Mouse (Mus musculus) heart, adult 2 months (tissue): ENCODE measurements around the gene Ubr3. TPM values are rescaled to one million over a fixed set of nuclear protein-coding genes. Genes with fewer than 3 reads are reported as not detected.
"Not testable (repeated sequence)": the region's sequence is repeated elsewhere in the genome, so short reads cannot be mapped to it uniquely, and the experiment has no call there.

ENCODE experiments used
- DNase-seq, 2 experiments: peaks; one replicate each; pipeline ENCODE4 v3.0.0; 2021
- H3K27ac ChIP-seq: fragments of 200-600 bp; 2 replicates; pipeline ENCODE4 v1.8.1; 2022
- H3K27me3 ChIP-seq: fragments of 200-500 bp; 2 replicates; pipeline ENCODE4 v1.6.1; 2012; ENCODE audit warnings: mild to moderate bottlenecking, low read length, inconsistent platforms, mixed read lengths; ENCODE audit not compliant: control insufficient read depth, insufficient read depth
- H3K36me3 ChIP-seq: fragments of 200-500 bp; 2 replicates; pipeline ENCODE4 v1.6.1; 2012; ENCODE audit warnings: low read length, inconsistent platforms; ENCODE audit not compliant: control insufficient read depth, insufficient read depth
- H3K4me1 ChIP-seq: fragments of 200-500 bp; 2 replicates; pipeline ENCODE4 v1.6.1; 2011; ENCODE audit warnings: low read length; ENCODE audit not compliant: control insufficient read depth, insufficient read depth
- H3K4me3 ChIP-seq: fragments of 200-600 bp; 2 replicates; pipeline ENCODE4 v1.8.1; 2022
- H3K79me2 ChIP-seq: fragments of 200-500 bp; replicated peaks from 2 replicates; pipeline ENCODE4 v1.6.1; 2012; ENCODE audit warnings: mild to moderate bottlenecking, inconsistent platforms, low read length, moderate library complexity, mixed read lengths; ENCODE audit not compliant: control insufficient read depth, insufficient read depth
- H3K9ac ChIP-seq: fragments of 200-500 bp; 2 replicates; pipeline ENCODE4 v1.6.1; 2012; ENCODE audit warnings: low read depth, mild to moderate bottlenecking, control low read depth, inconsistent platforms, low read length, mixed read lengths
- CTCF ChIP-seq: fragments of 200-600 bp; IDR thresholded peaks from 2 replicates; pipeline ENCODE4 v1.8.1; 2022; ENCODE audit warnings: antibody characterized with exemption, mild to moderate bottlenecking, moderate library complexity
- EP300 ChIP-seq: fragments of 200-500 bp; IDR thresholded peaks from 2 replicates; pipeline ENCODE4 v1.6.1; 2011; ENCODE audit warnings: low read depth, low read length, control low read depth; ENCODE audit not compliant: insufficient read depth
- POLR2A ChIP-seq: fragments of 200-500 bp; IDR thresholded peaks from 2 replicates; pipeline ENCODE4 v1.6.1; 2011; ENCODE audit warnings: mild to moderate bottlenecking, low read depth, low read length, control low read depth; ENCODE audit not compliant: insufficient read depth
- WGBS: fragments of 180-500 bp; shearing (Covaris S2); methylation state at CpG from one replicate; pipeline ENCODE4 v1.1.7; 2018; 5-methylcytosine and 5-hydroxymethylcytosine counted together
- intact Hi-C: fragments of 180-260 bp; cut with DNase I; formaldehyde crosslinking; loops from one replicate; pipeline ENCODE4 v1.15.1; 2025
- polyA plus RNA-seq: library from polyadenylated mRNA; depleted of rRNA; stranded (reverse); fragments of >200 nt; gene quantifications from 2 replicates; pipeline ENCODE4 v1.2.3, GENCODE M21; 2012
- total RNA-seq, 2 experiments: library from RNA; stranded (reverse); gene quantifications; 2 replicates each; pipeline ENCODE4 v1.2.3; 2021

Gene Ubr3
- total and polyA plus RNA-seq, 3 experiments, result 26.0 to 117 (median 112) TPM

- Histone ChIP-seq H3K79me2 (no peaks in the 10 kb centered on the region; the same call in 1 of the 2 replicates), H3K4me1 (no peaks in the 10 kb centered on the region), H3K27me3 (no peaks in the 10 kb centered on the region), H3K9ac (no peak overlapping the region), H3K27ac (no peak overlapping the region), H3K4me3 (no peak overlapping the region), H3K36me3 (no peaks in the 10 kb centered on the region)
- no peak for DNase-seq
- intact Hi-C loops, result no loop called here
- 28% methylated on average over 2 of the region's 2 CpGs for WGBS
- TF ChIP-seq CTCF (peak; percentile 90; the same call in 1 of the 2 replicates), POLR2A (no peak), EP300 (no peak)
Observed at GRCm38 (mm10) chr2:69955635-69956034, 58.6 kb downstream of the Ubr3 start.

GRCm38 (mm10) chr2:69957622-69958021 lies 60.6 kb downstream of the Ubr3 start:
- H3K27ac ChIP-seq, result no peak overlapping the region
- intact Hi-C loops, result no loop called here

DNA sequence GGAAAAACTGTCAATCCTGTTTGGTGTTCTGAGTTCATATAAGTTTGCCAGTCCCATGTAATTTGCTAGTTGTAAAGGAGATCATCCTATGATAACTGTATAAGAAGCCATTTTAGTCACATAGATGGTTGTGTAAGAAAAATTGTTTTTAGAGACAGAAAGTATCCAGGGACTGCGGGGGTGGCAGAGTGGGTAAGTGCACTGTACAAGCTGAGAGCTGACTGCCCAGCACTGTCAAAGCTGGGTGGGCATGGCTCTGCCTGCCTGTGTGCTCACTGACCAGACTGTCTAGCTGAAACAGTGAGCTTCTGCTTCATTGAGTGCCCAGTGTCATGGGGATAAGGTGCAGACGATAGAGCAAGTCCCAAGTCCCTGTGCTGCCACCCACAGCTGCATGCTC lies 77.8 kb downstream of the Ubr3 start:
- H3K36me3 ChIP-seq, result peaks cover 7% of the 10 kb centered on the region
- no peak for TF ChIP-seq POLR2A
- TF ChIP-seq EP300, result no peak
- TF ChIP-seq CTCF, result no peak
- H3K79me2 ChIP-seq, result no peaks in the 10 kb centered on the region
- no peak for DNase-seq
- H3K27ac ChIP-seq, result no peak overlapping the region
- intact Hi-C loops, result no loop called here
- no peaks in the 10 kb centered on the region for H3K27me3 ChIP-seq
- WGBS, result 91% methylated on average over 2 of the region's 2 CpGs
- H3K9ac ChIP-seq, result no peak overlapping the region
- no peaks in the 10 kb centered on the region for H3K4me1 ChIP-seq
- no peak overlapping the region for H3K4me3 ChIP-seq

More at GRCm38 (mm10) chr2:69957622-69958021, 60.6 kb downstream of the Ubr3 start:
- Histone ChIP-seq H3K79me2 (no peaks in the 10 kb centered on the region; the same call in 1 of the 2 replicates), H3K4me3 (no peak overlapping the region), H3K27me3 (no peaks in the 10 kb centered on the region), H3K4me1 (no peaks in the 10 kb centered on the region), H3K9ac (no peak overlapping the region), H3K36me3 (no peaks in the 10 kb centered on the region)
- WGBS, result 92% methylated on average over 2 of the region's 2 CpGs
- no peak for TF ChIP-seq EP300
- no peak for DNase-seq

- DNase-seq, result no peak
- TF ChIP-seq POLR2A, result no peak
- TF ChIP-seq EP300, result no peak
- TF ChIP-seq CTCF, result no peak
- Histone ChIP-seq H3K4me3 (no peak overlapping the region), H3K4me1 (no peaks in the 10 kb centered on the region), H3K79me2 (no peaks in the 10 kb centered on the region), H3K9ac (no peak overlapping the region), H3K36me3 (peaks cover 14% of the 10 kb centered on the region), H3K27me3 (no peaks in the 10 kb centered on the region), H3K27ac (no peak overlapping the region)
- WGBS, result 81% methylated on average over 6 of the region's 6 CpGs
- intact Hi-C loops, result no loop called here
Observed at GRCm38 (mm10) chr2:69989224-69989623, 92.2 kb downstream of the Ubr3 start.

DNA sequence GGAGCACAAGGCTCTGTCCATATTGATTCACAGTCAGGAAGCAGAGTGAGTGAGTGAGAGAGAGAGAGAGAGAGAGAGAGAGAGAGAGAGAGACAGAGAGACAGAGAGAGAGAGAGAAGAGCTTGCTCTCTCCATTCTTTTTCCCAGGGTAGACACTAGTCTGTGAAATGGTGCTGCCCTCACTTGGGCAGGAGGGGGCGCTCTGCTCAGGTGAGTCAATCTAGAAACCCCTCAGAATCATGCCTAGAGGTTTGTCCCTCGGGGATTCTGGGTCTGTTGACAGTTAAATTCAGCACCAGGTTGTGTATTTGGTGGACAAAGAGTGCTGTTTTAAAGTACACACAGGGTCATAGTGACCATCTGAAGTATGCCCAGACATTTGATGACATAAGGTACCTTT lies 93.6 kb downstream of the Ubr3 start:
- peaks cover 17% of the 10 kb centered on the region for H3K36me3 ChIP-seq
- no peaks in the 10 kb centered on the region for H3K79me2 ChIP-seq
- no peak overlapping the region for H3K4me3 ChIP-seq
- H3K4me1 ChIP-seq, result no peaks in the 10 kb centered on the region
- no peak overlapping the region for H3K27ac ChIP-seq
- no peaks in the 10 kb centered on the region for H3K27me3 ChIP-seq
- H3K9ac ChIP-seq, result no peak overlapping the region
- WGBS, result 56% methylated on average over 2 of the region's 2 CpGs
- TF ChIP-seq EP300 (no peak), CTCF (0 out of 2 replicates have a peak, but pooled peaks have one; percentile 14), POLR2A (no peak)
- intact Hi-C loops, result no loop called here
- DNase-seq, result no peak

- DNase-seq, H3K27ac ChIP-seq, H3K9ac ChIP-seq, H3K4me1 ChIP-seq, H3K79me2 ChIP-seq, H3K27me3 ChIP-seq, intact Hi-C loops, H3K4me3 ChIP-seq: not testable (repeated sequence)
- H3K36me3 ChIP-seq, result peaks cover 13% of the 10 kb centered on the region
- 62% methylated on average over 3 of the region's 3 CpGs for WGBS
Observed at GRCm38 (mm10) chr2:69994082-69994736, 97.2 kb downstream of the Ubr3 start.
